Mouse (Mus musculus) frontal cortex, postnatal 10 days (tissue): Measurements from ENCODE around the gene Slc22a27.
"Not testable (repeated sequence)": the region's sequence is repeated elsewhere in the genome, so short reads cannot be mapped to it uniquely, and the experiment has no call there.

ENCODE experiments used
- DNase-seq, 2 experiments: peaks; one replicate each; pipeline ENCODE4 v3.0.0; 2022; ENCODE audit warnings: low spot score in 2 of 2, mixed read lengths in 1 of 2

The Slc22a27 gene

GRCm38 (mm10) chr19:7965927-7966326 lies at the start of gene Slc22a27:
Slc22a27 (minus strand) TSS chr19:7966027.
- not testable (repeated sequence) for DNase-seq

GRCm38 (mm10) chr19:8011596-8011995 lies 45.8 kb upstream of the Slc22a27 start:
- not testable (repeated sequence) for DNase-seq

- DNase-seq = not testable (repeated sequence)
Observed at GRCm38 (mm10) chr19:8009086-8009485, 43.3 kb upstream of the Slc22a27 start.

GRCm38 (mm10) chr19:7968703-7969102 lies 2.9 kb upstream of the Slc22a27 start:
- DNase-seq = no peak

- DNase-seq = not testable (repeated sequence)
Observed at GRCm38 (mm10) chr19:7966550-7966949, 723 bp upstream of the Slc22a27 start.

GRCm38 (mm10) chr19:7939391-7939790 lies 26.4 kb downstream of the Slc22a27 start:
- DNase-seq = not testable (repeated sequence)

- no peak for DNase-seq
Observed at GRCm38 (mm10) chr19:7876626-7877025, 89.2 kb downstream of the Slc22a27 start.

GRCm38 (mm10) chr19:7829851-7830250 lies 136.0 kb downstream of the Slc22a27 start:
- no peak for DNase-seq
